Mouse (Mus musculus) v-Abl transformed pro-B cells (cell line): Measurements from ENCODE around the gene Il10.
"Not testable (repeated sequence)": the region's sequence is repeated elsewhere in the genome, so short reads cannot be mapped to it uniquely, and the experiment has no call there.

Experiments
- in situ Hi-C, 2 experiments: fragments of 400-800 bp; cut with MboI; formaldehyde crosslinking; loops; one replicate each; pipeline ENCODE4 v1.15.1; 2025; ENCODE audit not compliant: unreplicated experiment in 2 of 2

The Il10 gene

GRCm38 (mm10) chr1:131013926-131014325, 5.7 kb upstream of the Il10 start:
- in situ Hi-C loops: no loop called here

GRCm38 (mm10) chr1:131015281-131015680, 4.4 kb upstream of the Il10 start:
- in situ Hi-C loops: no loop called here

GRCm38 (mm10) chr1:131015879-131016278, 3.8 kb upstream of the Il10 start:
- in situ Hi-C loops: no loop called here

GRCm38 (mm10) chr1:131020425-131021310, 1.0 kb downstream of the Il10 start:
- in situ Hi-C loops: no loop called here

- in situ Hi-C loops: no loop called here
Measured at GRCm38 (mm10) chr1:131021438-131021837, 1.8 kb downstream of the Il10 start.

DNA sequence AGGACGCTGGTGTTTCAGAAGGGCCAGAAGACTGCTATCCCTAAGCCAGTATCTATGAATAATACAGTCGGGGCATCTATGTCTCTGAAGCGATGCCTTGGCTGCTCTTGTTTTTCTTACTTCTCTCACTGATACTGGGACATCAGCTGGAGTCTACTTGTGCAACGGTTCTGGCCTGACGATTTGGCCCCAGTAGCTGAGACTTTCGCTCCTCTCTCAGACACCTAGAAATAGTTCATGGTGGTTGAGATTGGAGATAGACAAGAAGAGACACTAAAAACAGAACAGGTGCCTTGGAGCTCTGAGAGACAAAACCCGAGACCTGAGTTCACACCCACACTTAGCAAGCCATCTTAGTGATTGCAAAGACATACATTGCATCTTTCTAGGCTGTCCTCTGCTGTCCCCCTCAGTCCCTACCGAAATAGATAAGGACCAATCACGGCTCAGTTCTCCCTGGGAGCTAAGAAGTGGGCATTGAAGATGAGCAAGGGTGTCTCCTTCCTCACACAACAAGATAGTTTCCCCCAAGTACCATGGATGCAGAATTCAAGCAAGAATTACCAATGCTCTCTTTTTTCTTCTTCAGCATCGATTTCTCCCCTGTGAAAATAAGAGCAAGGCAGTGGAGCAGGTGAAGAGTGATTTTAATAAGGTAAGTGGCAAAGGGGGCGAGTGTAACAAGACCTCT, 2.4 kb downstream of the Il10 start:
- in situ Hi-C loops: no loop called here

DNA sequence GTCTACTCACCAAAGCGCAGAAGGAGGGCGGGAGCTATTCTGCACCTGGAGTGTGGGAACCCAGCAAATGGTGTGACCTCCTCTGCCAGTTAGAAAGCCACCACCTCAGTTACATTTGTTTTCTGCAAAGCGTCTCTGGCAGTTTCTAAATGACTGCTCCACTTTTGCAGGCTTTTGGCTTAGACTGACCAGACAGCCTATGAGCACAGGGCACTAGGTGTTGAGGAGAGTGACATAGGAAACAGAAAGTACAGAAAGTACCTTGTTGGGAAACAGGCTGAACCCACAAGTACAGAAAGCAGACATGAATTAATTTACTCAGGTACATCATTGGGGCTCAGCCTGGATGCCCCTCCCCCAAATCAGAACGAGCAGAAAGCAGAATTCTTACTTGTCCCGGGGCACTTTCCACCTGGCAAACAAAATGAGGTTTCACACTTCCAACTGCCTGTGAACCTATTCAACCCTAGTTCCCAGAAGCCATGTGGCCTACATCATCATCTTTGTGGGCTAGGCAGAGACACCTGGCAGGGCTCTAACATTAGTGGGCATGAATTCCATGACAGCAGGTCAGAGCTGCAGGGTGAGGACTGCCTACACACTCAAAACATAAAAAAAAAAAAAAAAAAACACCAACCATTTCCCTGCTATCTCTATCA, 3.1 kb downstream of the Il10 start:
- in situ Hi-C loops: no loop called here

GRCm38 (mm10) chr1:131023250-131023858, 3.7 kb downstream of the Il10 start:
- in situ Hi-C loops: not testable (repeated sequence)

- in situ Hi-C loops: no loop called here
Measured at GRCm38 (mm10) chr1:131024900-131025842, 5.5 kb downstream of the Il10 start.

DNA sequence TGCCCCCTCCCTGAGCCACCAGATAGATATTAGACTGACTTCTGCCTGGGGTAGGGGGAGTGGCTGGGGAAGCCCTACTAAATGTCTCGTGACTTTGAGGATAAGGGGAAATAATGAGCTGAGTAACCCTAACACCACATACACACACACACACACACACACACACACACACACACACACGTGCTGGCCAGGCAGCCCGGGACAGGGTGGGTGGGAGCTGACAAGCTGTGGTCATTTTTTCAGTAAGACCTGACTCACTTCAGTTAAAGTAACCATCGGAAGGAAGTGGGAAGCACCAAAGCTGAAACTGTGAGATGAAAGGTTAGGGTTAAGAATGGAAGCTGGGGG, 6.2 kb downstream of the Il10 start:
- in situ Hi-C loops: no loop called here

DNA sequence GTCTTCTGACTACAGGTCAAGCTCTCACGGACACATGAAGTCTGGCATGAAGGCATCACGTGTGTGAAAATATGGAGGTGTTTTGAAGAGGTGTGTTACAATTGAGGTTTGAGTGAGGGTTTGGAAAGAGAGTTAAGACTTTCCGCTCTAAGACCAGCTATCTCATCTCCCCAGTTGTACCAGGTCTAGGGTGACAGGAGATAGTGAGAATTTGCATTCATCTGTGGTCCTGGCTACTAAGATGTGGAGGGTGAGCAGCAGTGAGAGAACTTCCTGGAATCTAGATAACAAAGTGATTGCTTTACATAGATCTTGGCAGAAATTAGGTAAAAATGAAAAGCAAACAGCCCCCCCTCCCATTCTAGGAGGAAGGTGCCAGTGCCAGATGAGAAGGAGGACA, 9.6 kb downstream of the Il10 start:
- in situ Hi-C loops: no loop called here

GRCm38 (mm10) chr1:131030261-131030660, 10.6 kb downstream of the Il10 start:
- in situ Hi-C loops: no loop called here

- in situ Hi-C loops: no loop called here
Measured at GRCm38 (mm10) chr1:131031267-131031666, 11.6 kb downstream of the Il10 start.

DNA sequence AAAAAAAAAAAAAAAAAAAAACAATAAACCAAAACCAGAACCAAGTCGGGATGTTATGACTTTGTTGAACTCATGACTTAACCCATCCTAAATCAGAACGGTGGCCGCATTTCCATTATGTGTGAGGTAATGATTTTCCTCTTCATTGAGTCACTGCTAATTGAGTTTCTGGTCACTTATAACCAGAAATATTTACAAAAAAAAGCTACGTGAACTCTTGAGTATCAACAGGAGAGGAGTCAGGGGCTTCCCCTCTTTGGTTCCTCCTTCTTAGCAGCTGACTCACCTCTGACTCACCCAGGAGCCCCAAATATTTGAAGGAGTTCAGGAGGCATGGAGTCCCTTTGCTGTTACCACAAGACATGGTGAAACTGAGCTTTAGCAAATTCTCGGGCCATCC, 18.4 kb downstream of the Il10 start:
- in situ Hi-C loops: no loop called here

DNA sequence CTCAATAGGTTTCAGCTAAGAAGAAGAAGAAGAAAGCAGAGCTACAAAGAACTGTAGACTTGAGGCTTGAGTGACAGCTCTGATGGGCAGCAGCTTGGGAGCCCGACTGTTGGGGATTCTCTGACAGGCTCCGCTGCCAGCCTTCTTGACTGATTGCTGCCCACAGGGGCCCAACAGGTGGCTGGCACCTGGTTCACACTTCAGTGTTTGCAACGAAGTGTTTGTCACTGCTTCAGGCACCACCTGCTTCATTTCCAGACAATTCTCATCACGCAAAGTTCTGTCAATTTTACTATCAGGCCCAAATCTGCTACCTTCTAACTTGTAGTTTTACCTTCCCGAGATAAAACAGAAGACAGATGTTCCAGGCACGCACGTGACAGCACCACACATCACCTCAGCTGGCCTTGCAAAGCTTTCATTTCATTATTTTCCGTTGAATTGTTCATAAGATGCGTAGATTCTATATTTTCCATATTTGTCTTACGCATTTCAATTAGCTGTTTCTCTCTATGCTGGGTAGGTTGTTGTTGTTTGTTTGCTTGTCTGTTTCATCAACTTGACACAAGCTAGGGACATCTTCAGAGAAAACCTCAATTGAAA, 18.9 kb downstream of the Il10 start:
- in situ Hi-C loops: no loop called here

DNA sequence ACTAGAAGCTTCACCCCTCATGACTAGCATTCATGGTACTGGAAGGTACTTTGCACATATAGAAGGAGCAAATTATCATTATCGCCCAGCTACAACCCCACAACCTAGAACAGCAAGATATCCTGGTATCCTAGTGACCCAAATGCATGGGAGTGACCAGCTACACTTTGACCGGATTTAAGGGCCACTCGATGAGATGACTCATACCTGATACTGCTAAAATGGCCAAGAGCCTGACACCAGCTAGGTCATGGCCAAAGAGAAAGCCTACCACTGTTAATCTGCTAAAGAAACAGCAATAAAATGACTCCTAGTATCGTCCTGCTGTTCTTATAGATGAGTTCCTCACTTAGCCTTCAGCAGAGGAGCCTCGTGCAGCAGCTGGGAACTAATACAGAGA, 19.8 kb downstream of the Il10 start:
- in situ Hi-C loops: no loop called here

GRCm38 (mm10) chr1:131042263-131042662, 22.6 kb downstream of the Il10 start:
- in situ Hi-C loops: no loop called here

GRCm38 (mm10) chr1:131042721-131043120, 23.1 kb downstream of the Il10 start:
- in situ Hi-C loops: no loop called here

DNA sequence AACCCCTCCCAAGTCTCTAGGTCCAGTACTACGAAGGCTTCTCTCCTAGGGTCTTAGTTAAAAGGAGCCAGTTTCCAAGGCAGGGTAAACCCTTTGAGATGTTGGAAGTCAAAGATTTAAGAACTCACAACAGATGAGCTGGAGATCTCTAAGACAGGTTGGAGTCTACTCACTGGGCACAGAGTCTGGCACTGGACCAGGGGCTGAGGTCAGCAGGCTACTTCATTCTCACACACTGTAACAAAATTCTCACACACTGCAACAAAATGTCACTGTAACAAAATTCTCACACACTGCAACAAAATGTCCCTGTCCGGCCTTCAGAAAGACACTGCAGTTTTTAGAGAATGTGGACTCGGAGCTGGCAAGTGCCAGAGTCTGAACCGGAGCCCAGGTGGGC, 24.0 kb downstream of the Il10 start:
- in situ Hi-C loops: no loop called here
